Mouse (Mus musculus) granulocyte monocyte progenitor cell, adult 5-6 weeks (primary cell): ENCODE measurements at regions not wholly inside any gene's neighbourhood (a gene's known extent, or its start where the extent isn't known, plus 50 kb on each side); places are given as distances from the start of the nearest gene placed in this dataset.

Experiments used
- ATAC-seq: replicated peaks from 2 replicates; pipeline ENCODE4 v1.8.0; 2016; ENCODE audit warnings: mild to moderate bottlenecking, moderate TSS enrichment, inconsistent platforms; ENCODE audit not compliant: poor library complexity, severe bottlenecking

DNA sequence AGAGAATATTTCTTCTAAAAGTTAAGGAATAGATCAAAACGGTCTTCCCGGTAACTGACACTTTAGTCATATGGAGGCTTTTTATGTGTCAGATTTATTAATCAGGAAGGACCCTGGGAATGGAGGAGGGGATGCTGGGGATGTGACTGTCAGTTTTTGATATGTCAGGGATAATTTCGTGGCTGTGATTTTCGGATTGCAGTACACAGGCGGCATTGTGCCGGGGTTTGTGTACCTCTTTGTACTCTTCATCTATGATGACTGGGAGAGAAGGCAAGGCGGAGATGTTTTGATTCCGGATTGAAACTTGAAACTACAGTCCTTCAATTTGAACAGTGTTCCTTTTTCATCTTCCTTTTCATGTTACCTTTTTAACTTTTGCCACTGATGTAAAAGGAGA lies 344.2 kb downstream of the Mdfic start:
- ATAC-seq = no peak

DNA sequence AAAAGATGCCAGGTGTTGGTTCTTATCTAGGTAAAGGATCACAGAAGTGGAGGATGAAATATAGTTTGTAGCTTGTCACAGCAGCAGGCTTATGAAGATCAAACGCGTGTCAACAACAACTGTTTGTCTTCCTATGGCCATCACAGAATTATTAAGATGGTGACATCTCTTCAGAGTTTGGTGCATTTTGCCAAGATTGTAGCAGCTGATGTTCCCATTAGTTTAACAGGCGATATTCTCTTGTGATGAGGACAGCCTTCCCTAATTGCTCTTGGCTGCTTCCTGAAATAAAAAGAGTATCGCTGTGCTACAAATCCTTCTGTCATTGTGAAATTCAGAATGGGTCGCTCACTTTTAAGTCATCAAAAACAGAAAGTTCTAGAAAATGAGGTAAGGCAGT lies 344.7 kb downstream of the Mdfic start:
- no peak for ATAC-seq

DNA sequence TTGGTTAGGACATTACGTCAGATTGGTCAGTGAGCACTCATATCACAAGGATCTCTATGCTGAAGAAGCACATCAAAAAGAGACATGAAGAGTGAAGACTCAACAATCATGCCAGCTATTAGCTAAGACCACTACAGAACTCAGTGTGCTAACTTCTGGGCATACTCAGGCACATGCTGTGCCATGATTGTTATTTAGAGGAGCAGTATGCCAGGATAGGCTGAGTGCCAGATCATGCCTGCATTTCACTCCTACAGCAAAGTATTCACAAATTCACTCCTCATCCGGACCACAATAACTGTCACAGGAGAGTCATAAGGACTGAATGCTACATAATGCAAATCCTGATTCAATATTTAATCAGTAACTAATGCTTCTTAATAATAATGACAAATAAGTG lies 355.8 kb downstream of the Mdfic start:
- no peak for ATAC-seq

DNA sequence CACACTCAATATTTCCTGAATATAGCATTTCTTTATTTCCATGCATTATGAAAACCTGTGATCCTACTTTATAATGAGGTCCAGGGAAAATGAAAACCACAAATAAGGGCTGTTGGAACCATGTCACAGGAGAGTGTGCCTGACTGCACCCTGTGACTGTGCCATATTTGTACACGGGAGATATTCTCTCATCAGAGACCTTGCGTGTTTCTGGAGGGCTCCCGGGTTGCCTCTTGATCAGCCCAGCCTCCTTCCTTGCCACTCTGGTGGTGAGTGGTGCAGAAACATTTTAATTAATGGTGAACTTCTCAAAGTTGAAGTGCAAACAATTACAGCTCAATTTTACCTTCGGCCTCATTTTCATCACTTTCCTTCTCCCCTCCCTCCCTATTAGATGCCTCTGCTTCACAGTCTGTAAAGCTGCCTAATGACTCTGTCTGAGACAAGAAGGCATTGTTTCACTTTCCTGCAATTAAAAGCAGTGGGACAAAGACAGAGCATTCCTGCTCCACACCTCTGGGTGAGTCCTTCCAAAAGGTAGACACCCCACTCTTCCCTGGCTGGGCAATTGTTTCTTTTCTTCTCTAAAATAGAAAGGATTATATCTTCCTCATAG lies 356.8 kb downstream of the Mdfic start:
- ATAC-seq = no peak

GRCm38 (mm10) chr6:16077917-16078316 lies 357.5 kb downstream of the Mdfic start:
- no peak for ATAC-seq

DNA sequence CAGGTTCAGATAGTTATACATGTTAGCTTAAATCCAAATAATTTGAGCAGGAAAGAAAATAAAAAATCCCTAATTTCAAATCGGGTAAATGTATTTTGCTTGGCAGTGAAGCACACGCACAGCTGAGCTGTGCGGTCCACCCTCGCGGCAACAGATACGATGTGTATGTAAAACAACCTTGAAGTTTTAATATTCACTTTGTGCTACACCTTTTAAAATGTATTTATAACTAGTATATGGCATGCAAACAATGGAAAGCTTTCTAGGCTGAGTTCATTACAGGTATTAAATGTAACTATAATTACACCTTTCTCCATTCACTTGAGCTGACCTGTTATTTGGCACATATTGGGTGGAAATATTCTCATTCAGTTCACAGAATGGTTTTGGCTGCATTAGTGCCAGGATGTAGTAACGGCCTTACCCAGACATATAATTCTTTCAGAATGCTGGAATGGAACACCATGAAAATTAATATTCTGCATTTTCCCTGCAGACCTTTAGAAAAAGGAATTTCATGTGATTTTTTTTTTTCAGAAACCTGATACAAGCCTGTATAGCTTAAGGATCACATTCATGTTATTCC lies 366.6 kb downstream of the Mdfic start:
- ATAC-seq = no peak

DNA sequence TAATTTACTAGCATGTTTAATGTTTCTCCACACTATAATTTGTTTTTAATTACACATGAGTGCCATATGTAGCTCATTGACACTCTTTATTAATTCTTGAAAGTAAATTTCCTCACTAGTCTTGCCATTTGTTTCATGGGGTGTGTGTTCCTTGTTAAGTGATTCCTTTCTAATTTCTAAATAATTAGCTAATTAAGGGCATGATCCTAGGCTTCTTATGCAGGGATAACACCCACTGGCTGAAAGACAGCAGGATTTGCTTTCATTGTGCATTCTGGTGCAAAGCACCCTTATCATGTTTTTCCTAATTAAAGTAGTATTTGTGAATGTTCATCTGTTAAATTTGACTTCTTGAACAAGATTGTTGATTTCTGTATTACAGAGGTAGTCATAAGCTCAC lies 378.3 kb downstream of the Mdfic start:
- no peak for ATAC-seq

DNA sequence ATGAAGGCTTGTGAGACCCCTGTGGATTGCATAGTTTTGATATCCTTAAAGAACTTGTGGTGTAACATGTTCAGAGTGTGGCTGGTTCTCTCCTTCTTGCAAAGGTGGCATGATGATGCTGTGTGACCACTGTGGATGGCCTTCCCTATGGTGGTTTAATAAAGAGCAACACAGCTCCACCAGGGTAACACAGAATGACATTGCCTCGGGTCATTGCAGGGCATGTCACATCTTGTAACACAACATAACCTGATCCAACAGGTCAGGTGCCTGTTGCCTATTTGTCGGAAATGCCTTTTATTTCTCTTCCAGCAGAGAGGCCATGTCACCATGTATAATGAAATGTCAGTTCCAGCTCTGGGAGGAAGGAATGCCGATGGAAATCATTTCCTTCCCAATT lies 420.5 kb downstream of the Mdfic start:
- no peak for ATAC-seq

GRCm38 (mm10) chr6:16144538-16144937 lies 424.1 kb downstream of the Mdfic start:
- no peak for ATAC-seq

DNA sequence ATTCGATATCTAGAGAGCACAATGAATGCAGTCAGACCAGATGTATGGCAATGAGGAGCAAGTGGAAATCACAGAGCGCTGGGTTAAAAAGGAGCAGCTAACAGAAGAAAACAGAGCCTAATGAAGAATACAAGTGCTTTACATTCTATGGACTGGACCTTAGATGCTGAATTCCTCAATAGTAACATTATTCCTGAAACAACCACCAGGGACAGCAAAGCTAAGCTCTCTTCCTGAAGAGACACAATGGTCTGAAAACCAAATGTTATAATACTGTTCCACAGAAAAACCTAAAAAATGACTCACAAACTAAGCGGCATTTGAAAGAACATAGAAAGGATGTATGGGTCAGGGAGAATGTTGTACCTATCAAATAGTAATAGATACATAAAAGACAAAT lies 430.1 kb downstream of the Mdfic start:
- ATAC-seq = no peak

DNA sequence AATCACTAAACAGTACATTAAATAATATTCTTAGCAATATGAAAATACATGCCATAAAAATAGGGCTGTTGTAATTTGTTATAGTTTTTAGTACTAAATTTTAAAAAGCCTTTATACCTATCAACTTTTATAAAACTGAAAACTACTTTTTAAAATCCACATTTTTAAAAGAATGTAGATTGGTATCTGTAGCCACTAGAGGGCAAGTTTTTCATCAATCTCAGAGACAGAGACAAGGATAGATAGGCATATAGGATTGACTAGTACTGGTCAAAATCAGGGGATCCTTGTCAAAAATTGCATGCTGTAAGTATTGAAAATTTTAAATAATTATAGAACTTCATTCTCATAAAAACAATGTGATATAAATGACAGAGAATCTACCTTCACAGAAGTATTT lies 431.0 kb downstream of the Mdfic start:
- ATAC-seq = no peak

DNA sequence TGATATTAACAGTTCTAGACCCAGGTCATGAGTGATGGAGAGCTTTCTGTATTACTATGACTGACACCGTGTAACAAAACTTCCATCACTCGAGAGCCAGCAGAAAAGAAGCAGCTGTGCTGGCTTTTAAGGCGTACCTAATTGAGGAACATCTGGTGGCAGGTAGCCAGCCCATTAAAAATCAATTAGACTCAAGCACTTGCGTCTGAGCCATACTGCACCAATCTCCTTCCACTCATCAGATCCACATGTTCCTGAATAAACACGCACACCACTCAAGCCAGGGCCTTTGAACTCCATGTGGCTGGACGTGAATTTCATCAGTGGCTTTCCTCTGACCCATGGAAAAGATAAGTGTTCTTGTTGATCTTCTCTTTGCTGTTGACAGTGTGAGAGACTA lies 432.2 kb downstream of the Mdfic start:
- ATAC-seq = no peak

GRCm38 (mm10) chr6:16165012-16165411 lies 444.6 kb downstream of the Mdfic start:
- ATAC-seq = no peak

DNA sequence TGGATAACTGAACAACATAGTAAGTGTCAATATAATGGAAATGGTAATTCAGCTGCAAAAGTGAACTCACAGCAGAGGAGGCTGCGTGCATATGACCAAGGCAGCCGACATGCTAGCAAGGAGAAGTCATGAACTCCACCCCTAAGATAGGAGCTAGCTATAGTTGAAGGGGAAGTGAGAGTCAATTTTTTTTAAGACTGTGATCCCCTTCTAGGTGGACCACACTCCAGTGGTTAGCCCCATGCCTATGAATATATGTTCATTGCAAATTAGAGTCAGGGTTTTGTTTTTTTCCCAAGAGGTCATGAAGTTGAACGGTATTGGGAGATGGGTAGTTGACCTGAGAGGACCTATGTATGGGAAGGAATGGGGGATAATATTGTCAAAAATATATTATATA lies 451.4 kb downstream of the Mdfic start:
- ATAC-seq = no peak

DNA sequence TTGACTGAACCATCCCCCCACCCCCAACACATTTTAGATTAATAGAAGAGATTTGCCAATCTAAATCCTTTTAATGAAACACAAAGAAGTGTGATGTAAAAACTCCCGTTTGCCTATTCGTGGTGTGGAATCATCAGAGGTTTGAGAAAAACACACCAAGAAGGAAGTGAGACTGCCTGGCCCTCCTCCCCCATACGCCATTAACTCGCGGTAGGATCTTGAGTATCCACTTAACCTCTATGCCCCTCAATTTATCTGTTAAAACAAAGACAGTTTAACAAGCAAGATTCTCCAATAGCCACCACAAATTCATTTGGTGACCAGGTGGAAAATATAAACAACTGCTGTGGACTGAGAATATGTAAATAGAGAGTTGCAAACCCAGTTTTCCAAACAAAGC lies 456.9 kb downstream of the Mdfic start:
- ATAC-seq = no peak

DNA sequence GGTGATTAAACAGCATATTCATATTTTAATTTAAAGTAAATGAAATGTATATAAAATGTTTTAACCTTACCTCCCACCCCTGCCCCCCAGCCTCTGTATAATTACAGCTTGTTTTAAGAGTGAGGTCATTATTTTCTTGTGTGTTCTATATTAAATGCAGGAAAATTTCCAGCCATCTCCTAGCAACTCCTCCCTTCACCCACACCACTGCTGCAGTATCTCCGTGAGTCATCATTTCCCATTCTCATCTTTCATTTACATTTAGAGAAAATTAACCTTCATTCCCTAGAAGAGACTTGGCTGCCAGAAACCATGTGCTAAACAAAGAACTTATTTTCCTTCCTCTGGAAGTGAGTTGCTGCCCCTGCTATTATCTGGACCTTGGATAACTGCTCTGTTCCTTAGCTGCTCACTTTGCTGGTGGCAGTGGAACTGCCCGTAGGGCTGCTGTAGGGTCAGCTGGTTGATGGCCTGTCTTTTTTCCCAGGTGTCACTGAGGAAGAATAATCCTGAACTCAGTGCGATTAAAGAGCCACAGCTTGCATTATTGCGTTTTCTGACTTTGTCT lies 467.6 kb downstream of the Mdfic start:
- no peak for ATAC-seq

DNA sequence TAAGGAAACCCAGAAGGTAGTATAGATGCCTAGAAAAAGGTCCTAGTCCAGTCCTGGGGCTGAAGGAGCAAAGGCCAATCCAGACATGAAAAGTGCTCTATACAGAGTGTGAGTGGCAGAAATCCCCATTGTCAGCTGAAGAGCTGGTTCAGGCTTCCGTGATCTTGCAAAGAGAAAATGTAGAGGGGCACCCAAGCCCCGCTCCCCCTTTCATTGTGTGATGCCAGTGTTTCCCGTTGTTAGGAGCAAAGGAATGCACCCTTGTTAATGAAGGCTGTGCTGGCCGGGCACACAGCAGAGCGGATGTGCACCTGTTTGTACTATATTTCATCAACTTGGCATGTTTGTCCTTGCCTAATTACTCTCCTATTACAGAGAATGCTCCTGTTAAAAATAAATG lies 492.5 kb downstream of the Mdfic start:
- no peak for ATAC-seq

GRCm38 (mm10) chr6:16213635-16214034 lies 493.2 kb downstream of the Mdfic start:
- ATAC-seq = no peak

DNA sequence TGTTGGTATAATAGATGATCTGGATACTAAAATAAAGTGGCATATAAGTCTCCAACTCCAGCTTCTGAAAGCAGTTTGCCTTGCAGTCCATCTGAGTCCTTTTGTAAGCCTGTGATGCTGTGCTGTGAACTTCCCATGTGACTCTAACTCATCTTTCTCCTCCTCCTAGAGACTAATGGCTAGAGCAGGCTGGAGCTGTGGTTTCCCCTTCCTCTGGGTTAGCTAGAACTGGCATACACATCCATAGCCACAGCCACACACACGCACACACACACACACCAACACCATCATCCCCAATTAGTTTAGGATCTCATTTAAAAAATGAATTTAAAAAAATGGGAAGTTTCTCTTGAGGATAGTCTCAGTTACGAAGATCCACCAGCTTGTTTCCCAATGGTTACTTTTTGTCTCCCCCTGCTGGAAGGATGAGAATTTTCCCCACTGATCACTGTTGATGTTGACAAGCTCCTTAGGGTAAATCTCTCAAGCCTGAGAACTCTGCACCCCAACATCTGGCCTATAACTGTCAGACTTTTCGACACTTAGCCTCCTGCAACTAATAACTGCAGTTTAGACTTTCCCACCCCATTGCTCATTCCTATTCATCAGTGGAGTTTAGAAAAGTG lies 500.7 kb downstream of the Mdfic start:
- peak; percentile 87 for ATAC-seq
